Mouse (Mus musculus) CH12.LX (cell line): ENCODE data around the gene Synpo2. TPM values are rescaled to one million over a fixed set of nuclear protein-coding genes. Genes with fewer than 3 reads are reported as not detected.
A peak's percentile ranks its signal among the peaks of the same experiment; 100 is the strongest.

Experiments
- DNase-seq: peaks from one replicate; pipeline ENCODE4 v3.0.0-alpha.2; 2013; ENCODE audit errors: extremely low read depth
- H3K27ac ChIP-seq: 2 replicates; pipeline ENCODE4 v1.5.1; 2012; ENCODE audit warnings: low read depth, mild to moderate bottlenecking, control low read depth, moderate library complexity; ENCODE audit not compliant: insufficient read depth
- H3K27me3 ChIP-seq: replicated peaks from 2 replicates; pipeline ENCODE3; 2012; ENCODE audit warnings: inconsistent platforms
- H3K36me3 ChIP-seq, 2 experiments: replicated peaks in 1 of 2; 2 replicates each; pipeline versions ENCODE3 to v1.6.1; 2012; ENCODE audit warnings: inconsistent platforms in 1 of 2, low read length in 1 of 2, mild to moderate bottlenecking in 1 of 2, mixed read lengths in 1 of 2, moderate library complexity in 1 of 2; ENCODE audit not compliant: control insufficient read depth in 1 of 2, insufficient read depth in 1 of 2
- H3K4me1 ChIP-seq, 2 experiments: 2 replicates each; pipeline ENCODE4 v1.6.1; 2012; ENCODE audit warnings: inconsistent platforms in 1 of 2, moderate library complexity in 1 of 2; ENCODE audit not compliant: insufficient read depth in 2 of 2, control insufficient read depth in 1 of 2
- H3K4me2 ChIP-seq: 2 replicates; pipeline ENCODE4 v1.6.1; 2012; ENCODE audit warnings: low read depth, mild to moderate bottlenecking, control low read depth; ENCODE audit not compliant: poor library complexity, insufficient read depth, severe bottlenecking
- H3K4me3 ChIP-seq, 3 experiments: fragments of 150-350 bp in 1 of 3; sonication (generic) in 1 of 3; replicated peaks in 1 of 3; 2 replicates each; pipeline versions ENCODE3 to v1.5.1; 2011 to 2012; ENCODE audit warnings: low read depth in 2 of 3, low read length in 2 of 3, mild to moderate bottlenecking in 2 of 3, moderate library complexity in 2 of 3, control low read depth in 1 of 3, improper control_type of control experiment in 1 of 3, inconsistent platforms in 1 of 3, mixed read lengths in 1 of 3; ENCODE audit not compliant: poor library complexity in 1 of 3
- H3K79me2 ChIP-seq: replicated peaks from 2 replicates; pipeline ENCODE4 v1.6.1; 2012; ENCODE audit warnings: mild to moderate bottlenecking, moderate library complexity; ENCODE audit not compliant: control insufficient read depth, poor library complexity, insufficient read depth, severe bottlenecking; ENCODE audit errors: extremely low read depth
- H3K9ac ChIP-seq: 2 replicates; pipeline ENCODE4 v1.6.1; 2012; ENCODE audit warnings: low read depth, mild to moderate bottlenecking, control low read depth, moderate library complexity; ENCODE audit not compliant: insufficient read depth
- H3K9me3 ChIP-seq: replicated peaks from 2 replicates; pipeline ENCODE3; 2012; ENCODE audit warnings: low read length, inconsistent platforms, mixed read lengths
- BHLHE40 ChIP-seq: IDR thresholded peaks from 2 replicates; pipeline ENCODE4 v1.6.1; 2011; ENCODE audit warnings: mild to moderate bottlenecking, low read depth, low read length, improper control_type of control experiment
- CHD2 ChIP-seq: IDR thresholded peaks from 2 replicates; pipeline ENCODE4 v1.6.1; 2011; ENCODE audit warnings: low read length, improper control_type of control experiment
- GABPA ChIP-seq: IDR thresholded peaks from 2 replicates; pipeline ENCODE4 v1.6.1; 2012; ENCODE audit warnings: low read depth, low read length, improper control_type of control experiment, inconsistent platforms; ENCODE audit not compliant: insufficient replicate concordance
- HCFC1 ChIP-seq: IDR thresholded peaks from 2 replicates; pipeline ENCODE4 v1.6.1; 2012; ENCODE audit warnings: low read depth, mild to moderate bottlenecking, inconsistent platforms, low read length, improper control_type of control experiment
- IRF4 ChIP-seq: IDR thresholded peaks from 2 replicates; pipeline ENCODE4 v1.6.1; 2014; ENCODE audit warnings: low read depth, mild to moderate bottlenecking, inconsistent platforms, low read length, improper control_type of control experiment
- JUN ChIP-seq: IDR thresholded peaks from 2 replicates; pipeline ENCODE4 v1.6.1; 2011; ENCODE audit warnings: low read depth, mild to moderate bottlenecking, low read length, improper control_type of control experiment, moderate library complexity; ENCODE audit not compliant: insufficient read depth
- JUND ChIP-seq: conservative IDR thresholded peaks from 2 replicates; pipeline ENCODE4 v1.6.1; 2011; ENCODE audit warnings: low read depth, low read length, improper control_type of control experiment
- KAT2A ChIP-seq: IDR thresholded peaks from 2 replicates; pipeline ENCODE4 v1.6.1; 2012; ENCODE audit warnings: low read length, improper control_type of control experiment, inconsistent platforms; ENCODE audit not compliant: insufficient replicate concordance
- MEF2A ChIP-seq: IDR thresholded peaks from 2 replicates; pipeline ENCODE4 v1.6.1; 2014; ENCODE audit warnings: low read depth, mild to moderate bottlenecking, inconsistent platforms, low read length, improper control_type of control experiment, borderline replicate concordance
- NELFE ChIP-seq: IDR thresholded peaks from 2 replicates; pipeline ENCODE4 v1.6.1; 2011; ENCODE audit warnings: low read depth, low read length, improper control_type of control experiment
- NRF1 ChIP-seq: IDR thresholded peaks from 2 replicates; pipeline ENCODE4 v1.6.1; 2014; ENCODE audit warnings: low read depth, mild to moderate bottlenecking, inconsistent platforms, low read length, improper control_type of control experiment, moderate library complexity
- POLR2A ChIP-seq: IDR thresholded peaks from 2 replicates; pipeline ENCODE4 v1.6.1; 2011; ENCODE audit warnings: low read depth, mild to moderate bottlenecking, improper control_type of control experiment, low read length
- POLR2AphosphoS2 ChIP-seq: IDR thresholded peaks from 2 replicates; pipeline ENCODE4 v1.6.1; 2011; ENCODE audit warnings: low read depth, low read length, improper control_type of control experiment
- RAD21 ChIP-seq: IDR thresholded peaks from 2 replicates; pipeline ENCODE4 v1.6.1; 2011; ENCODE audit warnings: low read depth, mild to moderate bottlenecking, low read length, improper control_type of control experiment, moderate library complexity
- RCOR1 ChIP-seq: conservative IDR thresholded peaks from 2 replicates; pipeline ENCODE4 v1.6.1; 2012; ENCODE audit warnings: low read depth, mild to moderate bottlenecking, inconsistent platforms, low read length, improper control_type of control experiment
- TBP ChIP-seq: conservative IDR thresholded peaks from 2 replicates; pipeline ENCODE4 v1.6.1; 2011; ENCODE audit warnings: low read depth, low read length, improper control_type of control experiment
- ZC3H11A ChIP-seq: IDR thresholded peaks from 2 replicates; pipeline ENCODE4 v1.6.1; 2012; ENCODE audit warnings: low read depth, mild to moderate bottlenecking, inconsistent platforms, low read length, improper control_type of control experiment
- dilution Hi-C: fragments of 300-500 bp; cut with MboI; formaldehyde crosslinking; loops from 2 replicates; pipeline ENCODE4 v1.14.3; 2020; ENCODE audit warnings: low sequenced_read_pairs; ENCODE audit not compliant: extremely low pct_unique_long_range_greater_than_20kb, extremely low pct_ligation_motif_present
- in situ Hi-C: fragments of 300-500 bp; cut with MboI; formaldehyde crosslinking; loops from 3 replicates; pipeline ENCODE4 v1.14.3; 2019; ENCODE audit warnings: low sequenced_read_pairs, low pct_ligation_motif_present, low pct_unique_long_range_greater_than_20kb, mixed read lengths
- polyA plus RNA-seq: library from polyadenylated mRNA; unstranded; fragments of >175 nt; gene quantifications from 2 replicates; pipeline ENCODE4 v1.2.1, GENCODE M21; 2012; ENCODE audit warnings: low read depth; ENCODE audit not compliant: insufficient read length
- total RNA-seq, 2 experiments: library from RNA; depleted of rRNA; stranded (reverse); fragments of 300-350 nt in 1 of 2; fragments of >200 nt in 1 of 2; gene quantifications; 2 replicates each; pipeline ENCODE4 v1.2.3; 2012 to 2014

Gene Synpo2
- total and polyA plus RNA-seq, 3 experiments = 0.13 to 1.1 (median 0.13) TPM

DNA sequence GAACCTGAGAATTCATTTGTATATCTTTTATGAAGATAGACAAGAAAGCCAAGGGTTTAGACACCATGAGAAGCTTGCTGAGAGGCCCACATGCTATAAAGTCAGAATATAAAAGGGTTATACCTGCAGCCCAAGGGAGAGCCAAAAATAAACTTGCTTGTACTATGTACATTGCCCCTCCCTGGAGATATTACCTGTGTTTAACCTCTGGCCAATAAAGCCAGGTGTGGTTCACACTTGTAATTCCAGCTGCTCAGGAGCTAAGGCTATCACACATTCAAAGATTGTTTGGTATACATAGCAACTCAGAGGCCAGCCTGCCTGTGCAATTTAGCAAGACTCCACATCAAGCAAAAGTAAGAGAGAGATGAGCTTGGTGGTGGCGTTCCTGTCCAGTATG is 177.1 kb downstream of the Synpo2 start:
- no peaks in the 10 kb centered on the region for H3K27me3 ChIP-seq
- in situ Hi-C loops = no loop called here
- dilution Hi-C loops = no loop called here
- no peak overlapping the region for H3K4me2 ChIP-seq
- DNase-seq = no peak
- no peaks in the 10 kb centered on the region for H3K79me2 ChIP-seq
- H3K36me3 ChIP-seq = no peaks in the 10 kb centered on the region
- no peak for TF ChIP-seq KAT2A
- TF ChIP-seq GABPA = no peak
- H3K4me1 ChIP-seq = peaks cover 15 to 22% of the 10 kb centered on the region in 2 experiments
- H3K4me3 ChIP-seq = no peak overlapping the region
- no peak overlapping the region for H3K27ac ChIP-seq
- no peaks in the 10 kb centered on the region for H3K9me3 ChIP-seq
- no peak overlapping the region for H3K9ac ChIP-seq

DNA sequence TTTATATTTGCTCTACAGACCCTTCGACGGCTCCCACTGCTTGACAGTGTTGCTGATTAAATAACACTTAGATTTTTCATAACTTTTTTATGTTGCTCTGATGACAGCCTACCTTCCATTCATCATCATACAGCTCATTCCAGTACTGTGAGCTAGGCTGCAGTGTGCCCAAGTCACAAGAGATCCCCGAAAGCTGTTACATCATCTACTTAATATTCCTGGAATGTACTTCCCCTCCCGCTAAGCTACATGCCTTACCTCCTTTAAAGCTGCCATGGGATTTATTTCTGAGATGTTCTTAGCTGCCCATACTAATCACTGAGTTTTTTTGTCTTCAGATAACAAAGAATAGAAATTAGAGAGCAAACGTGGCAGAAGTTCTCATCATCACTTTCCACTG is 181.8 kb downstream of the Synpo2 start:
- H3K4me3 ChIP-seq = no peak overlapping the region
- H3K4me1 ChIP-seq = peaks cover 8 to 13% of the 10 kb centered on the region in 2 experiments; a peak in 3 of 4 replicates
- no peaks in the 10 kb centered on the region for H3K27me3 ChIP-seq
- no peaks in the 10 kb centered on the region for H3K79me2 ChIP-seq
- no peak for TF ChIP-seq NRF1
- TF ChIP-seq BHLHE40 = peak; percentile 47; the same call in 1 of the 2 replicates
- TF ChIP-seq ZC3H11A = no peak
- TF ChIP-seq POLR2A = no peak
- TF ChIP-seq TBP = no peak
- TF ChIP-seq IRF4 = peak; percentile 29; the same call in 1 of the 2 replicates
- no peak for TF ChIP-seq CHD2
- in situ Hi-C loops (no loop called here), dilution Hi-C loops (no loop called here)
- DNase-seq = peak; percentile 24
- H3K36me3 ChIP-seq = no peaks in the 10 kb centered on the region
- H3K4me2 ChIP-seq = peak overlapping the region; percentile 36; the same call in 1 of the 2 replicates
- H3K27ac ChIP-seq = no peak overlapping the region
- peaks cover 4% of the 10 kb centered on the region for H3K9me3 ChIP-seq
- H3K9ac ChIP-seq = no peak overlapping the region

DNA sequence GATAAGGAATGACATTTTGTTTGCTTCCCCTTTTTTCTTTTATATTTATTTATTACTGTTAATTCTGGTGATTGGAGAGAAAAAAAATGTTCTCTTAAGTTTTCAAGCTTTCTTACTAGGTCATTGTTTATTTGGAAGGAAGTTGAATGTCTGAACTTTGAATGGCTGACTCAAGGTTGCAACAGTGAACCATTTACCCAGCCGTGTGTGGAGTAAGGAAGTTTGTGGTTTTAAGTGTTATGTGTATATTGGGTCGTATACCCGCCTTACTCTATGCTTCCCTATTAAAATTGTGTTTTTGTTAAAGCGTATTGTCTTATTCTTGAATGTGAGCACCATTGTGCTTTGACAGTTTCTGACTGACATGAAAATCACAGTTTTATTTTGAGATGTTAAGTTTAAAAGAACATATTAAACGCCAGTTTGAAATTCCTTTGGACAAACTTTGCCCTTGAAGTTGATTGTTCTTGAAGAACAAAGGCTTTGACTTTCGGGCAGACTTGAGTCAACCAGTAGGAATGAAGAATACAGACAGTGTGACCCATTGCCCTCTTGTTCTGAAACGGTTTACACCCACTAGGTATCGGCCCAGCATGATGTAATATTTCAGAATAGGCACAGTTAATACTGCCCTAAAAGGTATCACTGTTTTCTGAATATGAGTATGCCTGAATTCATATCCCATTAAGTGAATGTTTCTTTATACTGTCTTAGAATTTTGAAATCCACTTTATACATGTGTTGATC is 182.6 kb downstream of the Synpo2 start:
- in situ Hi-C loops = no loop called here
- H3K4me1 ChIP-seq = peaks cover 8 to 13% of the 10 kb centered on the region in 2 experiments; a peak in 3 of 4 replicates

More for the DNA sequence above, 182.6 kb downstream of the Synpo2 start:
- Histone ChIP-seq H3K9ac (no peak overlapping the region), H3K4me3 (no peak overlapping the region), H3K27ac (no peak overlapping the region), H3K36me3 (no peaks in the 10 kb centered on the region), H3K4me2 (peak overlapping the region; percentile 36; the same call in 1 of the 2 replicates), H3K27me3 (no peaks in the 10 kb centered on the region), H3K9me3 (peaks cover 5% of the 10 kb centered on the region), H3K79me2 (no peaks in the 10 kb centered on the region)
- no peak for DNase-seq
- dilution Hi-C loops = no loop called here
- TF ChIP-seq RCOR1 (no peak), POLR2AphosphoS2 (no peak), JUN (peak; percentile 30; the same call in 1 of the 2 replicates), NELFE (no peak), ZC3H11A (no peak), RAD21 (no peak), MEF2A (peak; percentile 83), HCFC1 (no peak), IRF4 (peak; percentile 43; the same call in 1 of the 2 replicates), BHLHE40 (0 out of 2 replicates have a peak, but pooled peaks have one; percentile 7), JUND (peak; percentile 38; the same call in 1 of the 2 replicates)
